7 mouse cellular contexts compared by ENCODE assay signal in genomic region chr8:116645376-116645775, GRCm38 (mm10).
"Had no signal": no experiment of that assay in that cellular context is flagged by ENCODE, and none has a peak within 500 bp of the region (broad histone marks: within the 10 kb centered on the region; RNA-seq: fewer than 3 reads in every experiment).

No protein-coding gene starts in this region.

- DNase-seq: kidney, adult 18-20 months; kidney, postnatal 10 days; layer of hippocampus, postnatal 36 days; lung, adult 18-20 months; retina, postnatal 1 day; right cerebral cortex, postnatal 14 days; thymus, postnatal 25 days had no signal
